Mouse (Mus musculus): ENCODE results near the gene Epn1.

DNA sequence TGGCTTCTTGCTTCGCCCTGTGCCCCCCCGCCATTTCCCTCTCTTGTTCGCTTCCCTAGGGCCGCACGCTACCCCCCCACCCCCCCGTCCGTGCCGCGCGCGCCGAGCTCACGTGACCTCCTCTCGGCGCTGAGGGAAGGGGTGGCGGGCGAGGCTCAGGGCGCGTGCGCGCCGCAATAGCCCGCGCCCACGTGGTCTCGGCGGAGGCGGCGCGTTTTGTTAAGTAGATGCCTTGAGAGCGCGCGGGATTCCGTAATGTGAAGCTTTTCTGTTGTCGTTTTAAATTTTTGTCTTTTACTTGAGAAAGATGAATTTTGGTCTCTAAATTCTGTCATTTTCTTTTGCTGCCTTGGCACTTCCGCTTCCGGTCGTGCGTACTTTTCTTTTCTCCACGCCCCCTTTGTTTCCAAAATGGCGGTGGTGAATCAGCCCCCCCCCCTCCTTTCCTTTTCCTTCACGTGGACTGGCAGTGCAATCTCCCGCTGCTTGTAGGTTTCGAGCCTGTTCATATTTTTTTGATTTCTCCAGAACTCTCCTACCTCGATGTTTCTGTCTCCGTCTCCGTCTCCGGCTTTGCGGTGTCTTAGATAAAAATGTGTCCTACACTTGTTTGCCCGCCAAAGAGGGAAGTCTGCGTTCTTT lies 17.6 kb upstream of the Epn1 start:
- TF ChIP-seq POLR2A (IDR thresholded peaks at IDR 0.05; ENCODE audit: borderline replicate concordance, extremely low read depth, low read depth, low read length), result no peak
- TF ChIP-seq CTCF (IDR thresholded peaks at IDR 0.05; ENCODE audit: insufficient read depth, low read length), result no peak

All from lung, adult 2 months (tissue).